Mouse (Mus musculus) c-Kit-positive CD71-positive TER-119-positive erythroid progenitor cells, embryonic 14.5 days (primary cell): ENCODE measurements around the gene Sema4b.
A peak's percentile ranks its signal among the peaks of the same experiment; 100 is the strongest.

Experiments used
- DNase-seq: peaks from one replicate; pipeline ENCODE4 v3.0.0-alpha.2; 2013; ENCODE audit warnings: low spot score

Sema4b gene

GRCm38 (mm10) chr7:80197941-80198778 is 11.5 kb downstream of the Sema4b start:
- no peak for DNase-seq

GRCm38 (mm10) chr7:80198863-80199262 is 12.2 kb downstream of the Sema4b start:
- no peak for DNase-seq

GRCm38 (mm10) chr7:80199286-80199685 is 12.6 kb downstream of the Sema4b start:
- DNase-seq: no peak

GRCm38 (mm10) chr7:80199851-80200587 is 13.4 kb downstream of the Sema4b start:
- DNase-seq: no peak

- no peak for DNase-seq
Observed at GRCm38 (mm10) chr7:80200588-80200945, 13.9 kb downstream of the Sema4b start.

GRCm38 (mm10) chr7:80200963-80201539 is 14.4 kb downstream of the Sema4b start:
- no peak for DNase-seq

GRCm38 (mm10) chr7:80201888-80202540 is 15.4 kb downstream of the Sema4b start:
- DNase-seq: no peak

- DNase-seq: no peak
Observed at GRCm38 (mm10) chr7:80202961-80203360, 16.3 kb downstream of the Sema4b start.

- no peak for DNase-seq
Observed at GRCm38 (mm10) chr7:80203638-80204096, 17.0 kb downstream of the Sema4b start.

- DNase-seq: no peak
Observed at GRCm38 (mm10) chr7:80204362-80204761, 17.7 kb downstream of the Sema4b start.

- DNase-seq: no peak
Observed at GRCm38 (mm10) chr7:80204961-80205360, 18.3 kb downstream of the Sema4b start.

GRCm38 (mm10) chr7:80205705-80206589 is 19.3 kb downstream of the Sema4b start:
- DNase-seq: no peak

- no peak for DNase-seq
Observed at GRCm38 (mm10) chr7:80207314-80207731, 20.7 kb downstream of the Sema4b start.

GRCm38 (mm10) chr7:80208026-80208642 is 21.5 kb downstream of the Sema4b start:
- peak; percentile 68 for DNase-seq

GRCm38 (mm10) chr7:80208738-80209430 is 22.2 kb downstream of the Sema4b start:
- peak; percentile 97 for DNase-seq

- DNase-seq: no peak
Observed at GRCm38 (mm10) chr7:80209669-80210068, 23.0 kb downstream of the Sema4b start.

GRCm38 (mm10) chr7:80210982-80211381 is 24.3 kb downstream of the Sema4b start:
- DNase-seq: no peak

- no peak for DNase-seq
Observed at GRCm38 (mm10) chr7:80213604-80214003, 27.0 kb downstream of the Sema4b start.

GRCm38 (mm10) chr7:80214459-80214858 is 27.8 kb downstream of the Sema4b start:
- DNase-seq: no peak

GRCm38 (mm10) chr7:80215398-80215797 is 28.8 kb downstream of the Sema4b start:
- DNase-seq: peak; percentile 74
